Mouse (Mus musculus) MN1 (cell line): ENCODE results near the gene Ackr1.
"Not testable (repeated sequence)": the region's sequence is repeated elsewhere in the genome, so short reads cannot be mapped to it uniquely, and the experiment has no call there.

Experiments
- DNase-seq: peaks from one replicate; pipeline ENCODE4 v3.0.0-alpha.2; 2016; ENCODE audit warnings: low spot score

Ackr1 gene

DNA sequence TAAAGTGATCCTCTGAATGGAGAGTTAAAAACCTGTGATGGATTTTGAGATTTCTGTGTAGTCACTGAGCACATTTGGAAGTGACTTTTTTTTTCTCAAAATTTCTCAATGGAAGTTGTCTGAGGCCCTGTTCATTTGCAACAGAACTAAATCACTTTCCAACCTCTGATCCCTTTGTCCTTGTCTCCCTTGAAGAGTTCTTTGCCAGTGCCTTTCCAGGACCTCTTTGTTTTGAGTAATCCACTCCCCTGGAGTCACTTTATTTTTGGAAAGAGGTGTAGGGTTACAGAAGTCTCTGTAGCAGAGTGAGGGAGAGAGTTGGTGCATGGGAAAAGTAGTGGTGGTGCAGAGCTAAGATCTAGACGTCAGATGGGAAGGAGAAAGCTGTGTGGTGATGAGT, 15.0 kb upstream of the Ackr1 start:
- DNase-seq: no peak

DNA sequence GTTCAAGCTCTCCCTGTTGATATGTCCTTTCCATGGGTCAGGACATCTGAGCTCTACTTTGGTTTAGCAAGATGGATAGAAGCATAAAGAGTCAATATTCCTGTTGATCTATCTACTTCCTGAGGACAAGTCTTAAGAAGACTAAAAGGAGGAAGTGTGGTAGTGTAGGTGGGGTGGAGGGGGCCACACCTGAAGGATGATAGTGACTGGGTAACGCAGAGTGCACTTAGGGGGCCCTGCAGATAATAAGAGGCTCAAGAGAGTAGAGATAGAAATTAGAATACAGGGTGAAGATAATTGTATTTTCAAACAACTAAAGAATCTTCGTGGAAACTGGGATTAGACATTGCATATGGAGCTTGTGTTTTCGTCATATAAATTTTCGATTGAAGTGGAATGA, 11.6 kb upstream of the Ackr1 start:
- no peak for DNase-seq

DNA sequence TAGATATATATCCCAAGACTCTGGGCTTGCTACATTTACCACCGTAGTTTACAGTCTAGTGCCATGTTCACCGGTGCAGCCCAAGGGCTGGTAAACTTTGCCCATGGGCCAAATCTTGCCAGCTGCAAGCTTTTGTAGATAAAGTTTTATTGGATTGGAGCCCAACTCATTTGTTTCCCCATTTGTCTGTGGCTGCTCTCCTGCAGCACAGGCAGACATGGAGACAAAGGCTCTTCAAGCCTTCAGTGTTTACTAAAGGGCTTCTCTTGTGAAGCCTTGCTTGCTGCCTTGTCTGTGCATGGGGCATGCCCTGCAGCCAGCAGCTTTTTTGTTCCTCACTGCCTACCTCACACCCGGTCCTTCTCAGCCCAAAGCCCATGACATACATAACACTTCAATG, 10.4 kb upstream of the Ackr1 start:
- no peak for DNase-seq

DNA sequence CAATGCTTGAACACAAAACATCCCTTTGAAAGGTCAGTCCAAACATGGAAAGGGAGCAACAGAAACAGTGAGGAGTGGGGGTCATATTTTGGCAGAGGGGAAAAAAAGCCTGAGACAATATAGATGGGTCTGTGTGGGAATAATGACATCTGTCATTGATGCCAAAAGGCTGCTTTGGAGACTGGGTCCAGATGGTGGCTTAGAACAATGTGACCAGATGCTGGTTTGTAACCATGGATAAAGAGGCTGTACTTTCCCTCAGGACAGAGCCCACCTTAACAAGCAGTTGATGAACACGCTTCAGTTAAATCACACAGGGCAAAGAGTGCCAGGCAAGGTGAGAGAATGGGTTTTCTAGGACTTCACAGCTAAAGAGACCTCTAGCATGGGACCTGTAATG, 8.9 kb upstream of the Ackr1 start:
- no peak for DNase-seq

DNA sequence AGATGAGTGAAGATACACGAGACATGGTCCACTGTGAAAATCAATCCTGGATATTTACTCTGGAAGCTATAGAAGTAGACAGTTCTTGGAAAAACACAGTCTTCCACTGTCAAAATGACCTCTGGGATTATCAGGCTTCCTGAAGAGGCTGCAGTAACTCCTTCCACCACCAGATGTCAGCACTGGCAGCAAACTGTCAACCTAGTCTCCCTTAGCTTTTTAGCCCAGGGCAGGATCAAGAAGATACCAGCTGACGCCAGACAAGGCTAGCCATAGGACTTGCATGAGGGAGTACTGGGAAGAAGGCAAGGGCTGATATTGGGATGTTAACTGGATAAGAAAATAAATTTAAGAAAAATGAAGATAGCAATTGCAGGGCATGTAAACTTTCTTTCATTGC, 6.0 kb upstream of the Ackr1 start:
- peak; percentile 48 for DNase-seq

DNA sequence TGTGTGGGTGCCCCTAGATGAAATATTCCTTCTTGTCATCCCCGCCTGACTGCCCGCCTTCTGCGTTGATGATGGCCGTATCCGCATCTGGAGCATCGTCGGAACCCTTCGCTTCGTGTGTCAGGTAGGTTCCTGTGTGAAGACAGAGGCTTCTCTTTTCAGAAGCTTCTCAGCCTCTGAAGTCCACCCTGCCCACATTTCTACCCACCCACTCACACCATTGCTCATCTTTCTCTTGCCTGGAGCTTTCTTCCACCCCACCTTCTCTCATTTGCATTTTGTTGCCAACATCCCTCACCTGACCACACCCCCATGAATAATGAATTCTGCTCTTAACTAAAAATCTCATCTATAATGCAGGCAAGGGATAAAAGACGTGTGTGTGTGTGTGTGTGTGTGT, 3.5 kb upstream of the Ackr1 start:
- no peak for DNase-seq

DNA sequence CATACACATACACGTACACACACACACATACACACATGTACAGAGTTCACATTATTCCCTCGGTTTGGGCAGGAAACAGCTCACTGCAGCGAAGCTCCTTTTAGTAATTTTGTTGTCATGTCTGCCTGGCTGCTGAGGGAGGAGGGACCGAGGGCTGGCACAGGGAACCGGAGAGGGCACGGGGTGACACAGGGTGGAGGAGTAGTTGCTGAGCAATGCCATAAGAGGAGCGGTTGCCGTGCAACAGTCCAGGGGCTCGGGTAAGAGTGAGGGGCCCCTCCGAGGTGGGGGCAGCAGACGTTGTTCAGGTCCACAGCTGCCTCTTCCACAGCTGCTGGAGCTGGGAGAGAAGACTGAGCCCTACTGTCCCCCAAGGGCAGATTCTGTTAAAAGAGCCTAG, 2.4 kb upstream of the Ackr1 start:
- no peak for DNase-seq

DNA sequence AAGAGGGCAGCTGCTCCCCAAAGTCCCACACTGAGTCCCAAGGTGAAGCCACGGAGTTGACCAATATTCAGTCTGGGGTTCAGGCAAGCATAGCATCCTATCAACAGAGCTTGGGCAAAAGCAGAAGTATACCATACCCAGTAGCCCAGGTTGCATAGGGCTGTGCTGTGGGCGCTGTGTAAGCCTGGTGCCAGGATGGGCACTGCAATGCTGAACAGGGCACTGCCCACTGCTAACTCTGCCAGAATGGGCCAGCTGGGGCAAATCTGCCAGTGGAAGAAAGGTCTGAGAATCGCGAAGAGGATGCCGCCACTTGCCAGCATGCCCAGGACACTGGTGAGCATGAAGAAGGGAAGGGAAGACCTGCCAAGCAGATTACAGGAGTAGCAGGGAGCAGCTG, 1.1 kb downstream of the Ackr1 start:
- no peak for DNase-seq

DNA sequence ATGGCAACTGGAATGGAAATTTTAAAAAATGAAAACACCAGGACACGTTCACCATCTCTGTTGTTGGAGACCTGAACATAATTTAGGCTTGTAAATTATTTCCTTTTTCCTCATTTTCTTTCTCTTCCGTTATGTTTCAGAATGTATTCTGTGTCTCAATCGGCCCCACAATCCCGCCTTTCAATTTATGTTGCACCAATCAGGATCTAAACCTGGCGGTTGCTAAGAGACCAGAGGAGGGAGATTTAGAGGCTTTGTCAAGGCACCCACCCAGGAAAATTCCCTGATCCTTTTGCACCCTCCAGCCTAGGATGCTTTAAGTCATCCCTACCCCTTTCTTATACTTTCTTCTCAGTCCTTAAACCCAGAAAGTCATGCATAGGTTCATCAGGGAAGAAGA, 3.8 kb downstream of the Ackr1 start:
- no peak for DNase-seq

DNA sequence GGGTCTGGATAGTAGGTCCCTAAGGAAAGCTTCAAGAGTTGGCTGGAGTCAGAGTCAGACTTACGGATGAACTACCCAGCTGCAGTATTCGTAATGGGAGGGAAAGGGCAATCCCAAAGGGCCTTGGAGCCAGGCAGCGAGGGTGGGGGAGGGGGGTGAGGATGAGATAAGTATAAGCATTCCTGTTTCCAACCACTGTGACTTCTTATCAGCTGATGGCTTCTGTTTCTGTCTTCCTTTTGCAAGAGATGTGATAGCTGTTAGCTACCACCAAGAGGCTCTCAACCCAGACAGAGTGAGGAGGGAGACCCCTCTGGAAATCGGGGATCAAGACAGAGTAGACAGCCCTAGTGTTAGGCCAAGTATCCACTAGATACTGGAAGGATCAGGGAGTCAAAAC, 4.4 kb downstream of the Ackr1 start:
- DNase-seq: no peak

DNA sequence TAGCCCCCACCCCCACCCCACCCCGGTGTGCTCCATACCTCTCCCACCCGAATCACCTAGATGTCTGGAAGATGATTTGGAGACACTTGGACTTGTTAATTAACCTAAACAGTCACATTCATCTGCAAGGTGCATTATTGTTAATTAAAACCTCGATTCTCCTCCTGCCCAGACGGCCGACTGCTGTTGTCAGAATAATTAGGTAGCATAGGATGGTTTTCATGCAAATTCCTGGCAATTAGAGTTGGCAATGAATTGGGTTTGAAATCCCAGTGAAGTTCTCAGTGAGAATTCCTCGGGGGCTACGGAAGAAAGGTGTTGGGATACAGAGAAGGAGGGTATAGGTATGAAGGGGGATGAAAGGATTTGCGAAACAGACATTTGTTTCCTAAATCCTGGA, 5.1 kb downstream of the Ackr1 start:
- no peak for DNase-seq

DNA sequence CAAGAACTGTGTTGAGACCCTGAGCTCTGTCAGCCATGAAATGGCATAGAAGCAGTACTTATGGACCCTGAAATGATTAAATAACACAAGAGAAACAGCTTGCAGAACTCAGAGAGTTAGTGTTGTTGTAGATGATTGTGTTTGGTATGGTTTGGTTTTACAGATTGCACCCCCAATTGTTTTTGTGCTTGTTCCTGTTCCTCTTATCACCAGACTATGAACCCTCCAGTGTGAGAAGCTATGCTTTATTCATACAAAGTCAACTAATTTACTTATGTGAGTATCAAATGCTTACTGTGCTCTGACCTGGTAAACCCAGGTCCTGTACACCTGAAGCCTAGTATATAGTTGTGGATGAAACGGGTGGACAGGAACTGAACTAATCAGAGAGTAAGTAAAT, 7.0 kb downstream of the Ackr1 start:
- no peak for DNase-seq

DNA sequence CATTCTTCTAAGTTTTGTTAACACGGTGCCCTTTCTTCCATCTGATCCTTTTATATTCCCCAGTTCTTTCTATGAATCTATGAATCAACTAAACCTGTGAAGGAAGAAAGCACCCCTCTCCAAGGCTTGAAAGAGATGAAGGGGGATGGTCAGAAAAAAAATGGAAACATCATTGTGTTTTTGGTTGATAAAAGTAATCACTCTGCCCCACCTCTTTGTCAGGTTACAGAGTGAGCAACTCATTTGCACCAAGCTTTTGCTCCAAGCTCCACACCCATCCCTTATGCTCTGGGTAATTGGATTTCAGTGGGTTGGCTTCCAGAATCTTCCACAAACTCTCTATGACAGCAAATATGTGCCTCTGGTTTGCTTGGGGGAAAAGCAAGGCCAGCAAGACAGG, 8.2 kb downstream of the Ackr1 start:
- DNase-seq: no peak

DNA sequence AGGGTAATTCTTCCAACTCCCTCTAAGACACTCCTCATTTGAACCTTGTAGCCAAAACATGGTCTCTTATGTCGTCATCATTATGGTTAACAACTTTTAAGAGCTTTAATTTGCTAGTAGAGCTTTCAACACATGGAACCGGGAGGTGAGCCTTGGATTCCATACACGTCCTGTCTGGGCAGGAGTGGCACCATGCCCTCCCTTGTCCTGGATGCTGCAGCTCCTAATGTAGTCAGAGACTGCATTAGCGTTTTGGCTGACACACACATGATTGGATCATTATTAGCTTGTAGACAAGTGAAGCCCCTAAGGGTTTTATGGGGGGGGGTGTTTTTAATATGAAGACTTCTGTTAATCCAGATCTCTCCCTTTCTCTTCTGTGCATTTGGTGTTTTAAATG, 8.6 kb downstream of the Ackr1 start:
- no peak for DNase-seq

DNA sequence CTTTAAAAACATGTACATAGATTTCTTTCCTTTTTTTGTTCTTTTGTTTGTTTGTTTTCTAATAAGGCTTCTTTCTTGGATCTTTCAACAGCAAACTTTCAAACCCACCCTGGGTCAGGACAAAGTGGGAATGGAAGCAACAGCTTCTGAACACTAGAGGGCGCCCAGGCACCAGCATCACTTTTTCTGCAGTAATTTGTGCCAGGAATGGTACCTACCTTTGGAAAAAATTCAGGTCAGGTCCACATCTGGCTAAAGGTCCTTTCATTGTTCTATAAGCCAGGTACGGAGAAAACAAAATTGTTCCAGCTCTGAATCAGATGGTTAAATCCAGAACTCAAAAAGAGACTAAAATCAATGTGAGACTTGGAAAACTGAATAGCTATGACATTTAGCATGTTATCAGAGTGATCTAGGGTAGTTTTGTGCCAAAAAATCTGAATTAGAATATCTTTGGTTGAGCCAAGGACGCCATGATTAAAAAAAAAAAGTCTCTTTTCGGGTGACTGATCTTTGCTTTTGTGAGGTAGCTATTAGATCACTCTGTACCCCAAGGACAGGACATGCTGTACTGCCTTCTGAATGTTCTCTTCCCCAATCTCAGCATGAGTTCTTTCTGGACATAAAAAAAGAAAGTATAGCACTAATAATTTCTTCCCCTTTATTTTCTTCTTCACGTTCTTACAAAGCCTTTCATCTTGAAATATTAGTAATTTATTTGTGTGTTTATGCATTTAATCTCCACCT, 9.5 kb downstream of the Ackr1 start:
- DNase-seq: peak; percentile 38

DNA sequence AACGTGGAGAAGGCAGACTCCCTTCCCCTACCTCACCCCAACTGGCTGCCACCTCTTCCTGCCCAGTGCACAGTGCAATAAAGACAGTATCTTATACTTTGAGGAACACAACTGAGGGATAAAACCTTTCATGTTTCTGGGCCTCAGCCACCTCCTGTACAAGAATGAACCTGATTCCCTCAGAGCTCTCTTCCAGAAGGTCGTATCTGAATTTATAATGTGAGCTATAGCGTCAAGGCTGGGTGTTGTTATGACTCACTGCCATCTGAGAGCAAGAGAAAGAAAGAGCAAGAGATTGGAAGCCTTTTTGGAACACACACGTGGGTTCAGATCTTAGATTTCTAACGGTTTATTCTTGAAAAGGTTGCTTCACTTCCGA, 11.3 kb downstream of the Ackr1 start:
- no peak for DNase-seq

DNA sequence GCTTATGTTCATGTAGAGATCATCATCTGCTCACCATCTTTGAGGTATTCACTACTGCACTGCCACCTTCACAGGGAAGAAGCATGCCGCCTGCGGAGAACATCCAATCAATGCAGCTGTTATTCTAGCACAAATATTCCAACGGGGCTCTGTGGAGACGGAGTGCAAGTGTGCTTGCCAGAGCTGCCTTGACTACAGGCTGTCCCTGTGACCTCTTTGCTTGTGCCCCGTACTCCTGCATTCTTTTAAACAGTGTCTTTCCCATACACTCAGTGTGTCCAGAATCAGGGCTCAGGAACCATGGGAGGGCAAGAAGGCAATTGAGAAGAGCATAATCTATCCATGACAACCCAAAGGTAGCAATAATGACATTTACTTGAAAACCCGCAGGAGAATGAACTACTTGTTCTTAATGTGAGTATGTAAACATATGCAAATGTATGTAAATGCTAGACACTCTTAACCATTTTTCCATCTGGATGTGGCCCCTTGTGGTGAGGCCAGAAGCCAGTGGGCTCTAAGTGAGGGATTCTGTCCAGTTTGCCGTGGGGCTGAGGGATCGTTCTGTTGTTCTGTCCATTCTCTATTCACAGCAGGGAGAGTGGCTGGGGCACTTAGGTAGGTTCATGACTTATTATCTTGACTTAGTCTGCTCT, 11.8 kb downstream of the Ackr1 start:
- DNase-seq: no peak

DNA sequence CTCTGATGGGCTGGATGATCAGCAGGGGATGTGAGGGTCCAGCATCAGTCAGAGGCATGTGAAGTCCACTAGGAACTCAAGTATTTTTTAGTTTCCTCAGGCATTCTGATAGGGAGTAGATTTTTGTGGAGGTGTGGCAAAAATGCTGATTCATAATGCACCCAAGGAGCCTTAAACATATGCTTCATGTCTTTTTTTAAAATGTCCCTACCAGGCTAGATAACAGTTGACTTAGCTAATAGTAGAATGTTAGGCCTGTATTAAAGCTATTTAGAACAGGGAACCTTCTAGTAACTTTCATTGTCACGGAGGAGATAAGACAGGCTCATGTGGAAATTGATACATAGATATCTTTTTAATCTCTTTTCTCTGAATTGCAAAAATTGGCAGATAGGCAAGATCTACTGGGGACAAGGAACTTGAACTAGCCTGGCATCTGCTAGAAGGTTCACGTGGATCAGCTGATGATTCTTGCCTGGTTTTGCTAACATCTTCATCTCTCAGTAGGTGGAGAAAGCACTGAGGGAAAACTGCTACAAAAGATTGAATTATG, 15.5 kb downstream of the Ackr1 start:
- DNase-seq: no peak

DNA sequence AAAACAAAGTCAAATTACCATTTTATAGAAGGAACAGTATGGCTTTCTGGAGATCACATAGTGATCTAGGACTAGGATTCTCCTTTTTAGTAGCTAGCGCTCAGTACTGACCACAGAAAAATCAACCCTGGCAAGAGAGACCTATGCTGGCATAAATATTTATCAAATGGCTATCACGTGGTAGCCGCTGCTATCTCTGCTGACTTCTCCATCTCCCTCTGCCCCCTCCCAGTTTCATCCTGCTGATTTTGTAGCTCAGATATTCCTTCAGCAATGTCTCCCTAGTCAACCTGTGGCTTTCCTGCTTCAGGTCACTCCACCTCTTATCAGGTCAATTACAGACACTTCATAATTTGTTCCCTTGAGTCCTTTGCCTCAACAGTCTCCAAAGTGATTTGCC, 17.8 kb downstream of the Ackr1 start:
- no peak for DNase-seq

DNA sequence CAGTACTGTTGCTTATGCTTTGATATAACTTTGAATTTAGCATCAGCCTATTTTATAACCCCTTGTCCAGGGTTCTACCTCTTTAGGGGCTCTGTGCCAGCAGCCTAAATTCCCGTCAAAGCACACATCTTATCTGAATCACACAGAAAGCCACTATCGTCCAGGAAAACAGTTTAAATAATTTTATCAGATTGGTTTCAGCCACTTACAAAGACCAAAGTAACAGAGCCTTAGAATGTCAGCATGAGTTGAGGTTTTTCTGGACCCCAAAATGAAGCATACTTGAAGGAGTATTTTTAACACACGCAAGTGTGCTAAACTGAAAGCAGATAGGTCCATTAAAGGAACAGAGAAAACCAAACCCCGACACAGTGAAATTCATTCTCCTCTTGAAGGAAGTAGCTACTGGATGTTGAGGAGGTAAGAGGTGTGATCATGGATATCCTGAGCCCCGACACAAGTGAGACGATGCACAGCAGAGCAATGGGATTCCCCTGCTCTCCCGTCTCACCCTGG, 20.0 kb downstream of the Ackr1 start:
- DNase-seq: not testable (repeated sequence)

DNA sequence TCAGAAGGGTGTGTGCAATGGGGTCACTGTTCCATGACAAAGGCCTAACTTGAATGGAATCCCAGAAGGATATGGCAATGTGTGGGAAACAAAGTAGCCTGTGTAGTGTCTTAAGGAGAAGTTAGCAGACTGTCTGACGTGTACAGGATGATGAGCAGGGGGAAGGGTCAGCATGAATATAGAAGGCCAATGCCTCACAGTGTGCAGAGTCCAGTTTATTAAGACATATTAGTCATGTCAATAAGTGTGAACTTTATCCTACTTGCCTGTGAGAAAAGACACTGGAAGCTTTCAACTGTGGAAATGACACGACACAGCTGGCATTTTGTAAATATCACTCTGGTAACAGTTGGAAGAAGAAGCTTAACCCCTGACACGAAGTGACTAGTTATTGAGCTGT, 30.8 kb downstream of the Ackr1 start:
- not testable (repeated sequence) for DNase-seq
